Mouse (Mus musculus): Measurements from ENCODE around the gene Psph.
A peak's percentile ranks its signal among the peaks of the same experiment; 100 is the strongest.

DNA sequence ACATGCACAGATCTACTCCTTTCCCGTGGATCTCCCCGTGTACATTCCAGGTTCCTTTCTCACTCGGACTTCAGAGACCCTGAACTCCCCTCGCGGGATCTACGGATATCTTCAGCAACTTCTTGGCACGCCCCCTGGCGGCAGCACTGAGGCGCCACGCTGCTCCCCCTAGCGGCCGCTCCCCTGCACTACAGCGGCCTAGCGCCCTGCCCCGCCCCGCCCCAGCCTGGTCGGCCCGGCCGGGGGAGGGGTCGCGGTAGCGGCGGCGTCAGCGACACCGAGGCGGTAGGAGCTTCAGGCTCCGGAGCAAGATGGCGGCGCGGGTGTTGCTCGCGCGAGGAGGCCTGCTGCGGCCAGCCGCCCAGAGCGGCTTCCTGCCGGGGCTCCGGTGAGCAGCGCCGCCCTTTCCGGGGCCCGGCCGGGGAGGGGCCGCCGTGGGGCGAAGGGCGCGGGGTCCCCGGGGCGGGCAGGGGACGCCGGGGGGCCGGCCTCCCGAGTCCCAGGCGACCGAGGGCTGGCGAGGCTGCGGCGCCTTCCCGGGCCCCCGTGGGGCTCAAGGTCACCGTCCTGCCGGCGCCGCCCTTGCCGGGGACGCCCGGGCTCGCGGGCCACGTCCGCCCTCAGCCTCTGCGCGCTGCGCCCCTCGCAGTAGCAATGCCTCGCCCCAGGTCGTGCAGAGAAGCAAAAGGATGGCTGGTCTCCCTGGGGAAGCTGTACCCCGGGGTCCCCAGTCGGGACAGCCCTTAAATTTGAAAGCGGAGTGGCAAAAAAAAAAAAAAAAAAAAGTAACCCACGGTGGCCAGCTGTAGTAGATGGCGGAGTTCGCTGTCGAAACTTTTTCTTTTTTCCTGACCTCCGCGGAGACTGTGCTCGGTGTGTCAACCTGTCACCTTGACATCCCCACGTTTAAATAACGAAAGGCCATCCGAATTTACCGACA lies 62.1 kb downstream of the Psph start, which contains the start of gene Nipsnap2:
- peak; percentile 95 for TF ChIP-seq CTCF (IDR thresholded peaks at IDR 0.05; ENCODE audit: extremely low read depth, insufficient read depth, low read length)
- TF ChIP-seq POLR2A (IDR thresholded peaks at IDR 0.05; ENCODE audit: extremely low read depth, insufficient read depth, low read length) = peak; percentile 13; the same call in 1 of the 2 replicates
